Mouse (Mus musculus): Measurements from ENCODE around the gene Sorcs3.

- TF ChIP-seq CTCF (IDR thresholded peaks at IDR 0.05; ENCODE audit: low read depth) = no peak
- TF ChIP-seq EP300 (IDR thresholded peaks at IDR 0.05; ENCODE audit: low read depth) = no peak
These were observed 581.4 kb downstream of the Sorcs3 start for GRCm38 (mm10) chr19:48787269-48787668.

All from heart, postnatal 0 days (tissue).